Mouse (Mus musculus): ENCODE data around the gene Tmtc1.

- TF ChIP-seq CTCF (IDR thresholded peaks at IDR 0.05; ENCODE audit: borderline replicate concordance, insufficient read depth, low read length) (no peak), POLR2A (IDR thresholded peaks at IDR 0.05; ENCODE audit: low read depth, low read length) (no peak)
Measured at GRCm38 (mm10) chr6:148416597-148416996, 27.6 kb downstream of the Tmtc1 start.

Measured in embryonic fibroblast, embryonic 13.5 days (primary cell).